Mouse (Mus musculus) erythroid progenitor cell, adult 5-6 weeks (primary cell): ENCODE measurements around the gene Slc25a41. TPM values are rescaled to one million over a fixed set of nuclear protein-coding genes. Genes with fewer than 3 reads are reported as not detected.
"Not testable (repeated sequence)": the region's sequence is repeated elsewhere in the genome, so short reads cannot be mapped to it uniquely, and the experiment has no call there.

Experiments used
- ATAC-seq: replicated peaks from 2 replicates; pipeline ENCODE4 v1.8.0; 2016; ENCODE audit warnings: moderate number of reproducible peaks, mild to moderate bottlenecking, moderate TSS enrichment, inconsistent platforms; ENCODE audit not compliant: poor library complexity, low FRiP score, severe bottlenecking
- total RNA-seq, 2 experiments: library from RNA; stranded (forward) in 1 of 2; stranded (reverse) in 1 of 2; fragments of 150-400 nt in 1 of 2; fragments of 186-747, 209-891 nt in 1 of 2; gene quantifications; 2 replicates each; pipeline versions ENCODE4 v1.2.3 to v1.2.4; 2015 to 2017; ENCODE audit warnings: low replicate concordance in 2 of 2

The Slc25a41 gene
- total RNA-seq, 2 experiments from 2014 or later, result not detected

GRCm38 (mm10) chr17:57051679-57052078, 10.2 kb upstream of the Slc25a41 start:
- not testable (repeated sequence) for ATAC-seq

GRCm38 (mm10) chr17:57048816-57049215, 7.4 kb upstream of the Slc25a41 start:
- no peak for ATAC-seq

GRCm38 (mm10) chr17:57047406-57047805, 6.0 kb upstream of the Slc25a41 start:
- no peak for ATAC-seq

GRCm38 (mm10) chr17:57038978-57039377, 2.5 kb downstream of the Slc25a41 start:
- ATAC-seq, result no peak

GRCm38 (mm10) chr17:57032854-57033253, 8.6 kb downstream of the Slc25a41 start:
- ATAC-seq, result no peak

- ATAC-seq, result peak; percentile 83
Observed at GRCm38 (mm10) chr17:57031661-57032420, 9.6 kb downstream of the Slc25a41 start.

GRCm38 (mm10) chr17:57030931-57031660, 10.4 kb downstream of the Slc25a41 start, which contains the start of gene Khsrp:
Gene Khsrp (minus strand): TSS chr17:57031522.
- ATAC-seq, result no peak

GRCm38 (mm10) chr17:57029691-57030090, 11.8 kb downstream of the Slc25a41 start:
- ATAC-seq, result peak; percentile 57

GRCm38 (mm10) chr17:57027471-57027870, 14.0 kb downstream of the Slc25a41 start:
- no peak for ATAC-seq

- no peak for ATAC-seq
Observed at GRCm38 (mm10) chr17:57020960-57021359, 20.5 kb downstream of the Slc25a41 start.

GRCm38 (mm10) chr17:57019693-57020092, 21.8 kb downstream of the Slc25a41 start:
- ATAC-seq, result peak; percentile 77

- ATAC-seq, result no peak
Observed at GRCm38 (mm10) chr17:57012245-57012795, 29.1 kb downstream of the Slc25a41 start.

GRCm38 (mm10) chr17:57011236-57012141, 30.0 kb downstream of the Slc25a41 start, which contains the start of the genes Gtf2f1 and Gm17949:
Gene Gtf2f1 (minus strand): TSS chr17:57011288.
Gene Gm17949 (plus strand): TSS chr17:57011469.
- ATAC-seq, result peak; percentile 88

- ATAC-seq, result peak; percentile 60
Observed at GRCm38 (mm10) chr17:57010911-57011235, 30.6 kb downstream of the Slc25a41 start.

GRCm38 (mm10) chr17:57007137-57007905, 34.1 kb downstream of the Slc25a41 start:
- no peak for ATAC-seq

GRCm38 (mm10) chr17:57003994-57004393, 37.5 kb downstream of the Slc25a41 start:
- ATAC-seq, result no peak

- no peak for ATAC-seq
Observed at GRCm38 (mm10) chr17:57001228-57001627, 40.2 kb downstream of the Slc25a41 start.

GRCm38 (mm10) chr17:56999968-57000609, 41.4 kb downstream of the Slc25a41 start, which contains the start of gene Pspn:
Gene Pspn (minus strand): TSS chr17:57000018.
- no peak for ATAC-seq
